Mouse (Mus musculus): ENCODE data around the gene Hyal4. TPM values are rescaled to one million over a fixed set of nuclear protein-coding genes. Genes with fewer than 3 reads are reported as not detected.

Hyal4 gene
- polyA plus RNA-seq (2012; rRNA removed) (not detected in 2 replicates), polyA plus RNA-seq (2014; fragmentation: Nextera tagmentation; extraction: Ambion mirVana) (not detected in 2 replicates)

GRCm38 (mm10) chr6:24748029-24748428 is at the start of gene Hyal4:
Gene Hyal4 (plus strand): TSS chr6:24748329.
- Histone ChIP-seq H3K4me2 (replicated peaks; ENCODE audit: low read depth, low read length, severe bottlenecking) (no peak within 1 kb of the TSS), H3K27ac (replicated peaks; ENCODE audit: low read depth, low read length) (no peak within 1 kb of the TSS), H3K27me3 (ENCODE audit: control insufficient read depth, insufficient read depth, low read length) (no peaks in the 10 kb centered on the region), H3K4me3 (replicated peaks; ENCODE audit: low read length) (no peak within 1 kb of the TSS), H3K36me3 (ENCODE audit: control insufficient read depth, insufficient read depth, low read length) (no peaks in the 10 kb centered on the region), H3K4me1 (ENCODE audit: control insufficient read depth, insufficient read depth, low read length) (no peaks in the 10 kb centered on the region), H3K9ac (ENCODE audit: low read depth, low read length, severe bottlenecking) (no peak within 1 kb of the TSS), H3K9me3 (ENCODE audit: control insufficient read depth, low read length) (no peaks in the 10 kb centered on the region)
- no peak for TF ChIP-seq POLR2A (IDR thresholded peaks at IDR 0.05; ENCODE audit: borderline replicate concordance, extremely low read depth, insufficient read depth, insufficient read length)
- DNase-seq (ENCODE audit: low spot score) (no peak), ATAC-seq (ENCODE audit: low FRiP score, low read depth) (no peak)
- WGBS: 75% methylated on average over 4 of the region's 4 CpGs

GRCm38 (mm10) chr6:24707090-24707489 is 41.0 kb upstream of the Hyal4 start:
- ATAC-seq (ENCODE audit: low FRiP score, low read depth): no peak
- no peaks in the 10 kb centered on the region for H3K9me3 ChIP-seq (ENCODE audit: control insufficient read depth, low read length)
- WGBS: 80% methylated on average over 5 of the region's 5 CpGs
- no peak for DNase-seq (ENCODE audit: low spot score)
- no peak for TF ChIP-seq POLR2A (IDR thresholded peaks at IDR 0.05; ENCODE audit: borderline replicate concordance, extremely low read depth, insufficient read depth, insufficient read length)
- no peak overlapping the region for H3K4me3 ChIP-seq (replicated peaks; ENCODE audit: low read length)
- no peaks in the 10 kb centered on the region for H3K36me3 ChIP-seq (ENCODE audit: control insufficient read depth, insufficient read depth, low read length)
- no peak overlapping the region for H3K9ac ChIP-seq (ENCODE audit: low read depth, low read length, severe bottlenecking)
- no peaks in the 10 kb centered on the region for H3K4me1 ChIP-seq (ENCODE audit: control insufficient read depth, insufficient read depth, low read length)
- no peaks in the 10 kb centered on the region for H3K27me3 ChIP-seq (ENCODE audit: control insufficient read depth, insufficient read depth, low read length)
- H3K27ac ChIP-seq (replicated peaks; ENCODE audit: low read depth, low read length): no peak overlapping the region
- no peak overlapping the region for H3K4me2 ChIP-seq (replicated peaks; ENCODE audit: low read depth, low read length, severe bottlenecking)

DNA sequence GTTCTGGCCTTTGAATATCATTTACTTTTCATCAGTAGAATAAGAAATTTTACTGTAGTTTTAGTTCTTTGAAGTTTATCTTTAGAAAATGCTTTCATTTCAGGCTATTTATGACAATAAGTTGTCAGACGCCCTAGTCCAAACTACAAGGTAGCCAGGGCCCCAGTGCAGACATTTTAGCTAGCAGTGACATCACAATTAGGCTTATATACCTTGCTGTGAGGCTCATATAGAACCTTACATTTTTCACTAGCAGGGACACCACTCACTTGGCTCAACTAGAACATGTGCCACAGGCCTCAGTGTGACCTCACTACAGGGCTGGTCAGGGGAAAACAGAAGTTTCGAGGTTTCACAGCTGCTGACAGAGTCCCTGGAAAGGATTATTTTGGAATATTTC is 40.6 kb upstream of the Hyal4 start:
- TF ChIP-seq POLR2A (IDR thresholded peaks at IDR 0.05; ENCODE audit: borderline replicate concordance, extremely low read depth, insufficient read depth, insufficient read length): no peak
- Histone ChIP-seq H3K4me2 (replicated peaks; ENCODE audit: low read depth, low read length, severe bottlenecking) (no peak overlapping the region), H3K27me3 (ENCODE audit: control insufficient read depth, insufficient read depth, low read length) (no peaks in the 10 kb centered on the region), H3K27ac (replicated peaks; ENCODE audit: low read depth, low read length) (no peak overlapping the region), H3K4me3 (replicated peaks; ENCODE audit: low read length) (no peak overlapping the region), H3K36me3 (ENCODE audit: control insufficient read depth, insufficient read depth, low read length) (no peaks in the 10 kb centered on the region), H3K9ac (ENCODE audit: low read depth, low read length, severe bottlenecking) (no peak overlapping the region), H3K9me3 (ENCODE audit: control insufficient read depth, low read length) (no peaks in the 10 kb centered on the region), H3K4me1 (ENCODE audit: control insufficient read depth, insufficient read depth, low read length) (no peaks in the 10 kb centered on the region)
- ATAC-seq (ENCODE audit: low FRiP score, low read depth): no peak
- WGBS: 68% methylated on average over 2 of the region's 2 CpGs
- DNase-seq (ENCODE audit: low spot score): no peak

DNA sequence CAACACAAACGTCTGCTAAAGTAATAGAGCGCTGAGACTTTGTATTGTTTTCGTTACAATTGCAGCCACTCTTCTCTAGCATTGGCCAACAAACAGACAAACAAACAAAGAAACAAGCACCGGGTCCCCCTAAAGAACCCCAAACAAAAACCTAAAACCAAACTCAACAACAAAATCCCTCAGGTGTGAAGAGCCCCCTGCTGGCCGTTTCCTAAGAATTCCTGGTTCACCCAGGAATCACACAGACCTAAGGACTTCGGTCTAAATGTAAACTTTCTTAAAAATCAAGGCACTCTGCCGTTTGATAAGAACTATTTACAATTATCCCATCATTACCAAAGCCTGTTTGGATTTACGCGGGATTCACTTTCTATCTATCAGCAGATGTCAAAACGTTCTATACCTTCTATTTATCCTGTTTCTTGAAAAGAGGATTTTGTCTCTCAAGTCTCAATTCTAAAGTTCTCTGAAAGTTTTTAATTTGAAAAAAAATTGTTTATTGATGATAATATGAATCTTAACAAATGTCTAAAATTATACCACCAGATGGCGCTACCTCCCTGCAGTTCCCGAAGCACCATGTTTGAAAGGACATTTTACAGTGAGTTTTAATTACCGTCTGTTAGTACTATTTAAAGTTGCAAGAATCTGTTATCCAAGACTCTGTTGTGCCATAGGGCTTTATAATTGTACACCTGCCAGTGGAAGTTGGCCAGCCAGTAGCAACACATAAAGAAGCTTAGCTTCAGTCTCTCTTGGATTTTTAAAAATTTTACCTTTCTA is 26.6 kb upstream of the Hyal4 start:
- Histone ChIP-seq H3K36me3 (ENCODE audit: control insufficient read depth, insufficient read depth, low read length) (no peaks in the 10 kb centered on the region), H3K27me3 (ENCODE audit: control insufficient read depth, insufficient read depth, low read length) (no peaks in the 10 kb centered on the region), H3K9me3 (ENCODE audit: control insufficient read depth, low read length) (no peaks in the 10 kb centered on the region), H3K4me2 (replicated peaks; ENCODE audit: low read depth, low read length, severe bottlenecking) (no peak overlapping the region), H3K9ac (ENCODE audit: low read depth, low read length, severe bottlenecking) (no peak overlapping the region), H3K27ac (replicated peaks; ENCODE audit: low read depth, low read length) (no peak overlapping the region), H3K4me1 (ENCODE audit: control insufficient read depth, insufficient read depth, low read length) (no peaks in the 10 kb centered on the region), H3K4me3 (replicated peaks; ENCODE audit: low read length) (no peak overlapping the region)
- ATAC-seq (ENCODE audit: low FRiP score, low read depth) (no peak), DNase-seq (ENCODE audit: low spot score) (peak; percentile 64)
- 32% methylated on average over 13 of the region's 13 CpGs for WGBS
- no peak for TF ChIP-seq POLR2A (IDR thresholded peaks at IDR 0.05; ENCODE audit: borderline replicate concordance, extremely low read depth, insufficient read depth, insufficient read length)

DNA sequence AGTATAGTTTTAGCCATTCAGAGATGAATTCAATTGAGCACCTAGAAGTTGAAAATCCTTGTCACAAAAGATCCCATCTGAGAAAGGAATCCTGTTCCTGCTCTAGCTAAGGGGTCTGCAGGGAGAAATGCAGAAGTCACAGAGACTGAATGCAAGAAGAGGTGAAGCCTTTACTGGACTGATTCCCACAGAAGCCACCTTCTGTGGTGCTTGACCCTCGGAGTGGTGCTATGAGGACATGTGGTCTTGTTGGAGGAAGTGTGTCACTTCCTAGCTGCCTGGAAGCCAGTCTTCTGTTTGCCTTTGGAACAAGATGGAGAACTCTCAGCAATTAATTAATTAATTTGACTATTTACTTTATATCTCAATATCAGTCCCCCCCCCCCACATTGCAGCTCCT is 20.0 kb upstream of the Hyal4 start:
- Histone ChIP-seq H3K4me2 (replicated peaks; ENCODE audit: low read depth, low read length, severe bottlenecking) (no peak overlapping the region), H3K4me1 (ENCODE audit: control insufficient read depth, insufficient read depth, low read length) (no peaks in the 10 kb centered on the region), H3K27ac (replicated peaks; ENCODE audit: low read depth, low read length) (no peak overlapping the region), H3K27me3 (ENCODE audit: control insufficient read depth, insufficient read depth, low read length) (no peaks in the 10 kb centered on the region), H3K36me3 (ENCODE audit: control insufficient read depth, insufficient read depth, low read length) (no peaks in the 10 kb centered on the region), H3K9ac (ENCODE audit: low read depth, low read length, severe bottlenecking) (no peak overlapping the region), H3K4me3 (replicated peaks; ENCODE audit: low read length) (no peak overlapping the region), H3K9me3 (ENCODE audit: control insufficient read depth, low read length) (no peaks in the 10 kb centered on the region)
- WGBS: 83% methylated on average over 1 of the region's 1 CpGs
- DNase-seq (ENCODE audit: low spot score): no peak
- TF ChIP-seq POLR2A (IDR thresholded peaks at IDR 0.05; ENCODE audit: borderline replicate concordance, extremely low read depth, insufficient read depth, insufficient read length): no peak
- ATAC-seq (ENCODE audit: low FRiP score, low read depth): no peak
